Mouse (Mus musculus): Measurements from ENCODE around the gene Rabif.
A peak's percentile ranks its signal among the peaks of the same experiment; 100 is the strongest.

Rabif gene

DNA sequence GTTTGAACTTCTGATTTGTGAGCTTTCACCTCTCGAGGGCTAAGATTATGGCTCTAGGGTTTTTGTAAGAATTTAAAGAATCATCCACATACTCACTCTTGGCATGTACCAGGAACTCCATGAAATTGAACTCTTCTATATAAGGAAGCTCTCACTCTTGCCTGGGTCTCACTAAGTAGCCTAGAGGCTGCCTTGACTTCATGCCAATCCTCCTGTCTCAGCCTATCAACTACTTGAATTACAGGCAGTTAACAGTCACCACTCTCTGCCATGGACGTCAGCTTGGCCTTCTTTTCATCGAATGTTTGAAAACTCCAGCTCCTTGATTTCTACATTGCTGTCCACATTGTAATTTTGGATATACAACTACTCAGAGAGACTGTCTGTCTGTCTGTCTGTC, 57.9 kb downstream of the Rabif start:
- DNase-seq (ENCODE audit: low spot score in 2 of 2), result no peak

DNA sequence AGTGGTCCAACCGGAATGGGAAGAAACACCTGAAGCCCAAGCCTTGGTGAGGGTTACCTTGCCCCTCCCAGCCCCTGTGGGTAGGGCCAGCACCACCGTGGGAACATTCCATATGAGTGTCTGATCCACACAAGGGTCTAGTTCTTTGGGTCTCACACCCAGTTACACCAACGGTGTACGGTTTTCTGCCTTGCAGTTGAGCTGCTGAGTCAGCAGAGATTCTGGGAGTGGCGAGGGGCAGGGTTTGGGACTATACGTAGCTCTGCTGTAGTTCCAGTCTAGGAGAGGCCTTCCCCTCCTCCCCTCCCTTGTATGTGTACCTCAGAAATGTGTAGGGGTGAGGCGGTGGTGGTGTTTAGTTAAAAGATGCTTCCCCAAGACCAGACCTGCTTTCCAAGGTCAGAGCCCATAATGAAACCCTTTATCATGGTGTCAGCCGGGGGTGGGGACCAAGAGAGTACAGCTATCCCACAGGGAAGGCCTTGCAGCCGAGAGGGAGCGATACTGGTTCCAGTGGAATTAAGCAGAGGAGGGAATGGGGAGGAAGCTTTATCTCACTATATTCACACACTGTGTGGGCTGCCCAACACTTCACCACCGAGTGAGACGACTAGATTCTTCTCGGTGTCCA, 60.9 kb downstream of the Rabif start:
- no peak for DNase-seq (ENCODE audit: low spot score in 2 of 2)

DNA sequence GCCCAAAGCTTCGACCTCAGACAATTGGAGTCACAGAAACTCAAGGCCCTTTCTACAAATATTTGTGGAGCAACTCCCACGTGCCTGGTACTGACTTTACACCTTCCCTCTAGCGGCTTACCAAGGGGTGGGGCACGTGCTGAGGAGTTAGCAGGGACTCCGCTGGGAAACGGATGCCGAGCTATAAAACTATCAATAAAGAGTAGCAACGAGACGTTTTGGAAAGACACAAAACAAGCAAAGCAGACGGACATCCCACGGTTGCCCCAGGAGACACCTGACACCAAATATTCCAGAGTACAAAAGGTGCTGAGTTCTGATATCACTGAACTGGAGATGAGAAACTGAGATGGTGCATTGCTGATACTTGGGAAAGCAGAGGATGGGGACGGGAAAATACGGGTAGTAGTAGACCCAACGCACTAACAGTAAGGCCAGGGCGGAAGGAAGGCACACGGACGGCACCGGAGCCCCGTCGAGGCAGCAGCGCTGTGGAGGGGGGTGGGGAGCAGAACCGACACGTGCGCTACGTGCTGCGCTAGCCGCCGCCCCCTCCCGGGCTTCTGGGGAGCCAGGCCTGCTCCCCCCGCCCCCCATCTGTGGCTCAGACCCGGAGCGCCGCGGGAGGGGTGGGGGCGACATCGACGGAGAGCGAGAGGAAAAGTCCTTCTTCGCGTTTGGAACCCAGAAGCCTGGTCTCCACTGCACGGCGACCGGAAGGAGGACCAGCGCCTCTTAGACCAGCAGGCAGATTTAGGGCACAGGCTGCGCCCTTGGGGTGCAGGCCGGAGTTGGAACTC, 61.6 kb downstream of the Rabif start:
- peak; percentile 25 to 48 for DNase-seq (ENCODE audit: low spot score in 2 of 2)

- DNase-seq (ENCODE audit: low spot score in 2 of 2), result peak; percentile 81 to 91
Measured at GRCm38 (mm10) chr1:134556671-134557218, 62.3 kb downstream of the Rabif start.

All from frontal cortex, postnatal 25 days (tissue).